Mouse (Mus musculus) forebrain, embryonic 10.5 days (tissue): Measurements from ENCODE around the gene Htr1f. TPM values are rescaled to one million over a fixed set of nuclear protein-coding genes. Genes with fewer than 3 reads are reported as not detected.

Experiments
- DNase-seq: peaks from one replicate; pipeline ENCODE4 v3.0.0-alpha.2; 2017; ENCODE audit warnings: low spot score; ENCODE audit errors: extremely low spot score
- H3K27ac ChIP-seq: fragments of 300-500 bp; sonication (generic); 2 replicates; pipeline ENCODE4 v1.5.1; 2016; ENCODE audit warnings: mild to moderate bottlenecking
- H3K27me3 ChIP-seq: fragments of 300-500 bp; sonication (generic); 2 replicates; pipeline ENCODE4 v1.6.1; 2016; ENCODE audit warnings: mild to moderate bottlenecking; ENCODE audit not compliant: poor library complexity, severe bottlenecking
- H3K36me3 ChIP-seq: fragments of 300-500 bp; sonication (generic); replicated peaks from 2 replicates; pipeline ENCODE4 v1.6.1; 2016; ENCODE audit warnings: mild to moderate bottlenecking, moderate library complexity
- H3K4me1 ChIP-seq: fragments of 300-500 bp; sonication (generic); 2 replicates; pipeline ENCODE4 v1.6.1; 2016
- H3K4me3 ChIP-seq: fragments of 300-500 bp; sonication (generic); 2 replicates; pipeline ENCODE4 v1.5.1; 2016; ENCODE audit warnings: mild to moderate bottlenecking, moderate library complexity
- H3K9me3 ChIP-seq: fragments of 300-500 bp; sonication (generic); 2 replicates; pipeline ENCODE4 v1.6.1; 2016; ENCODE audit warnings: mild to moderate bottlenecking, moderate library complexity
- whole genome bisulfite sequencing: fragments of 180-500 bp; shearing (Covaris S2); methylation state at CpG from one replicate; pipeline ENCODE4 v1.1.7; 2016; 5-methylcytosine and 5-hydroxymethylcytosine counted together
- polyA plus RNA-seq: library from polyadenylated mRNA; unstranded; fragments of >200 nt; fragmentation: Nextera tagmentation; extraction: Ambion mirVana; gene quantifications from 2 replicates; pipeline ENCODE4 v1.2.1, GENCODE M21; 2016

Gene Htr1f
- polyA plus RNA-seq, 1 experiment from 2014 or later, result not detected

DNA sequence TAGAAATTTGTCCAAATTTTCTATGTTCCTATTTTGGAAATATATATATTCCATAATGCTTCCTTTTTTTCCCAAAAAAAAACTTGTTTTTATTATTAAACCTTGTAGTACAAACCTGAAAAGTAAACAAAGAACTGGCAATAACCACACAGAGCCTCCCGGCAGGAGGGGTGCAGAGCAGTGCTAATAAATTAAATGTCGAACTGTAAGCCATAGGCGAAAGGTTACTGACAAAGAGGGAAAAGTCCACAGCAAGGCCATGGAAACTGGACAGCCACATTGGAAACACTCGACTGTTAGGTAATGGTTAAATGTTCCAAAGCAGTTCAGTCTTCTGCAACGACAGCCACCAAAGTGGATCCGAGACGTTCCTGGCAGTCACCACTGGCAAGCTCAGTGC lies 87.5 kb downstream of the Htr1f start:
- Histone ChIP-seq H3K27ac (no peak overlapping the region), H3K4me3 (no peak overlapping the region), H3K36me3 (no peaks in the 10 kb centered on the region), H3K27me3 (no peaks in the 10 kb centered on the region), H3K9me3 (no peaks in the 10 kb centered on the region), H3K4me1 (no peaks in the 10 kb centered on the region)
- no peak for DNase-seq
- WGBS, result 78% methylated on average over 7 of the region's 7 CpGs

DNA sequence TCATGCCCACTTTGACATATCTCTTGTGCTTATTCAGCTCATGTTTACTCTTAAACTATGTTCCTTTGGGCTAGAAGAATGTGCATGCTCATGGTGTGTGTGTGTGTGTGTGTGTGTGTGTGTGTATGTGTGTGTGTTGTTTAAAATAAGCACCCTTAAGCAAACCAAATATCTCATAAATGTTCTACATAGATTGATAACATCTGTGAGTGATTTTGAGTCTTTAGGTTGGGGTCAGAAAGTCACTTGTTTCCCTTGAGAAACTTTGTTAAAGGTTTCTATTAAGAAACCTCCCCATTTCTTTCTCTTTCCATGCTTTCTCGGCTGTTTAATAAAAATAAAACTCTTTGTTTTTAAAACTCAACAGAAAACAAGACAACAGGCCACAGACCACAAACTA lies 88.1 kb downstream of the Htr1f start:
- Histone ChIP-seq H3K9me3 (no peaks in the 10 kb centered on the region), H3K27me3 (no peaks in the 10 kb centered on the region), H3K36me3 (no peaks in the 10 kb centered on the region), H3K4me3 (no peak overlapping the region), H3K27ac (no peak overlapping the region), H3K4me1 (no peaks in the 10 kb centered on the region)
- 55% methylated on average over 1 of the region's 1 CpGs for whole genome bisulfite sequencing
- no peak for DNase-seq

DNA sequence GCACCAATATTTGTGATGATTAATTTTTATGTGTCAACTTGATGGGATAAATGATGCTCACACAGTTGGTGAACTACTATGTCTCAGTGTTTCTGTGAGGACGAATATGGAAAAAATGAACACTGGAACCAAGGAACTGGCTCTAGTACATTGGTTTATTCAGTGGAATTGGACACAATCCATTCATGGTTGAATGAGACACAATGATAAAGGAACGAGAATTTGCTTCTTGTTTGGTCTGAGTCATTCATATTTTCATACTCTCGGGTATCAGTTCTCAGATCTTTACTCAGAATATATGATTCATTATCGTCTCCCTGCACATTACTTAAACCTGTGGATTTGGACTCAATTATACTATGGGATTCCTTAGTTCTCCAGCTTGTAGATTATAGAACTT lies 90.4 kb downstream of the Htr1f start:
- WGBS, result 90% methylated on average over 4 of the region's 4 CpGs
- Histone ChIP-seq H3K27ac (no peak overlapping the region), H3K27me3 (no peaks in the 10 kb centered on the region), H3K36me3 (no peaks in the 10 kb centered on the region), H3K4me3 (no peak overlapping the region), H3K9me3 (no peaks in the 10 kb centered on the region), H3K4me1 (no peaks in the 10 kb centered on the region)
- no peak for DNase-seq

DNA sequence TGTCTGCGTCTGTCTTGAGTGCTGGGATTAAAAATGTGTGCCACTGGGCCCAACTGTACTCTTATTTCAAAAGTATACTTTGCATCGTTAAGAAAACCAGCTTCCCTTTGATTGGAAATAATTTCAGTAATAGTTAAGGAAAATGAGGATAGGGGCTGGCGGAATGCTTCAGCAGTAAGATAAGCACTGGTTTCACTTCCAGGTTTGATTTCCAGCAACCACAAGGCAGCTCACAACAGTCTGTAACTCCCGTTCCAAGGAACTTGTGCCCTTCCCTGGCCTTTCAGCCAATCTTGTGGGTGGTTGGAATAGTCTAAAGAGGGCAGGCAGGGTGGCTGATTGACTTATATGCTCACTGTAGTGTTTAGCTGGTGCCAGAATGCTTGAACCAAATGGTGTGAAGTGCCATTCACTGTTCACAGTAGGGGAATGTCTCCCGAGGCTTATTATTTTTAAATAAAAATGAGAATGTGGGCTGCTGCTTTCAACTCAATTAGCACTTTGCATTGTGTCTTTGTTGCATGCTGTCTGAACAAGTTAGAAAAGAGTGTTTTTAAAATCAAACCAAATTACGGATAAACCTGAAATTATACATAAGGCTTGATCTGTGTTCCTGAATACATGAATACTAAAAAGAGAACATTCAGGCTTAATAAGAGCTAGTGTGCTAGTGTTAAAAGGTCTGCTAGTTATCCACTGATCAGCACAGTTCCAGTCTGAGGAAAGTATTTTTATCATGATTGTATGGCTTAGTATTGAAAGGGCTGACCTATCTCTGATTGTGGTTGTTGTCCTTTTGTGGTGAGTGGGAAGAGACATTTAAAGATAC lies 103.4 kb downstream of the Htr1f start:
- no peak overlapping the region for H3K27ac ChIP-seq
- H3K4me3 ChIP-seq, result no peak overlapping the region
- H3K27me3 ChIP-seq, result no peaks in the 10 kb centered on the region
- H3K9me3 ChIP-seq, result no peaks in the 10 kb centered on the region
- peaks cover 3% of the 10 kb centered on the region; the same call in 1 of the 2 replicates for H3K4me1 ChIP-seq
- WGBS, result 74% methylated on average over 6 of the region's 6 CpGs
- H3K36me3 ChIP-seq, result no peaks in the 10 kb centered on the region
- DNase-seq, result no peak

DNA sequence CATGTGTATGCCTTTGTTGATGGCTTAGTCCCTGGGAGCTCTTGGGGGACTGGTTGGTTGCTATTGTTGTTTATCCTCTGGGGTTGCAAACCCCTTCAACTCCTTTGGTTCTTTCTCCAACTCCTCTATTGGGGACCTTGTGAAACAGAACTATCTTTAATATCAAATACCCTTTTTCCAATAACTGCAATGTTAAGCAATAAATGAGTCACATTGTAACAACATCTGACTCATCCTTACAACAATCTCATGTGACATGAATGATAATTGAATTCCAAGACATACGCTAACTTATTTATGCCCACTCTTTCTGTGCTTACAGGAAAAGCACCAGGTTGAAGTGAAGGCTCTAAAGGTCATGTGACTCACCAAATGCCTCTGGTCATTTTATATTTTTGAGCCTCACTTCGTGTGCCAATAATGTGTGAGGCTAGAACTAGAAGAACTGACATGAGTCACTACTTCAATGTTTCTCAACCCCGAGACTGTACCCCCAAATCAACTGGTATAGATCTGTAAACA lies 116.3 kb downstream of the Htr1f start:
- 85% methylated on average over 3 of the region's 3 CpGs for WGBS
- Histone ChIP-seq H3K27ac (no peak overlapping the region), H3K4me3 (no peak overlapping the region), H3K4me1 (no peaks in the 10 kb centered on the region), H3K27me3 (no peaks in the 10 kb centered on the region), H3K9me3 (no peaks in the 10 kb centered on the region), H3K36me3 (no peaks in the 10 kb centered on the region)
- no peak for DNase-seq

DNA sequence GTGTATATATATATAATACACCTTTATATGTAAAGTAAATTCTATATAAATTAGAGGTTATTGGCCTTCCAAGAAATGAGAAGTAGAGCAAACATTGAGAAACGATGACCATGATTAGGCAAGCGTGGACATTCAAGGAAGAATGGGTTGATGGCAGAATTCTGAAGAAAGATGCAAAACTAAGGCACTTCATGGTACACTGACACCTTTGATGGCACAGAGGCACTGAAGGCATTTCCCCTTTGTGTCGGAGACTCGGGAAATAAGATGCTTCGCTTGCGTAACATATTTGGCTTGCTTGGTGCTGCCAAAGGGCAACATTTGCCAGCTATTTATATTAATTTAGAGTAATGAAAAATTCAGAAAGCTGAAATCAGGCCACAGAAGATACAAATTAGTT lies 118.1 kb downstream of the Htr1f start:
- no peak for DNase-seq
- Histone ChIP-seq H3K9me3 (no peaks in the 10 kb centered on the region), H3K4me1 (no peaks in the 10 kb centered on the region), H3K27ac (no peak overlapping the region), H3K4me3 (no peak overlapping the region), H3K36me3 (no peaks in the 10 kb centered on the region), H3K27me3 (no peaks in the 10 kb centered on the region)
- WGBS, result 94% methylated on average over 6 of the region's 6 CpGs

DNA sequence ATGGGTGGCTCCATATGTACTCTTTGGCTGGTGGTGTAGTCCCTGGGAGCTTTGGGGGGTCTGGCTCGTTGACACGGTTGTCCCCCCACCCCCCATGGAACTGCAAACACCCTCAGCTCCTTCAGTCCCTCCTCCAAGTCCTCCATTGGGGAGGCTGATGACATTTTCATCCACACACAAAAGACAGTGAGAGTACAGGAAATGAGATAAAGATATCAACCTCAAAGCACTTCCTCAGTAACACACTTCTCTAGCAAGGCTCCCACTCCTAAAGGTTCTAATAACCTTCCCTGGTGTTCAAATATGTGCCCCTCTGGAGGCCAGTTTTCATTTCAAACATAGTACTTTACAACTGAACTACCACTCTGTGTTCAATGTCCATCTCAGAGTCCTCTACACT lies 118.6 kb downstream of the Htr1f start:
- no peak for DNase-seq
- Histone ChIP-seq H3K4me3 (no peak overlapping the region), H3K9me3 (no peaks in the 10 kb centered on the region), H3K27me3 (no peaks in the 10 kb centered on the region), H3K4me1 (no peaks in the 10 kb centered on the region), H3K27ac (no peak overlapping the region), H3K36me3 (no peaks in the 10 kb centered on the region)
- 74% methylated on average over 2 of the region's 2 CpGs for WGBS

DNA sequence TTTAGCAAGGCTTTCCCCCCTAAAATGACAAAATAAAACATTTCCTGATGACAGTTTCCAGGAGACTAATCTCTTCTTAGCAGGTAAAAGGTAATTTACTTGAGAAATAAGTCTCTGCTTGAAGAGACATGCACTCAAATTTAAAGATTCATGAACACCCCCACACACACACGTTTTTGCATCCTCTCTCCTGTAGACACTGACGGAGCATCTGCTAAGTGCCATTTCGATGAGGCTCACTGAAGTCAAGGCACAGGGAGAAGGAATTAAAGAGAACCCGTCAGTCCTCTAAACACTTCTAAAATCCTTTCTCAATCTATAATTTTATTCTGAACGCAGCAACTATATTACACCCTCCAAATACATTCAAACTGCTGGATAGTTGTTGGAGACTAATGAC lies 131.0 kb downstream of the Htr1f start:
- WGBS, result 88% methylated on average over 5 of the region's 5 CpGs
- Histone ChIP-seq H3K4me3 (no peak overlapping the region), H3K36me3 (no peaks in the 10 kb centered on the region)

DNA sequence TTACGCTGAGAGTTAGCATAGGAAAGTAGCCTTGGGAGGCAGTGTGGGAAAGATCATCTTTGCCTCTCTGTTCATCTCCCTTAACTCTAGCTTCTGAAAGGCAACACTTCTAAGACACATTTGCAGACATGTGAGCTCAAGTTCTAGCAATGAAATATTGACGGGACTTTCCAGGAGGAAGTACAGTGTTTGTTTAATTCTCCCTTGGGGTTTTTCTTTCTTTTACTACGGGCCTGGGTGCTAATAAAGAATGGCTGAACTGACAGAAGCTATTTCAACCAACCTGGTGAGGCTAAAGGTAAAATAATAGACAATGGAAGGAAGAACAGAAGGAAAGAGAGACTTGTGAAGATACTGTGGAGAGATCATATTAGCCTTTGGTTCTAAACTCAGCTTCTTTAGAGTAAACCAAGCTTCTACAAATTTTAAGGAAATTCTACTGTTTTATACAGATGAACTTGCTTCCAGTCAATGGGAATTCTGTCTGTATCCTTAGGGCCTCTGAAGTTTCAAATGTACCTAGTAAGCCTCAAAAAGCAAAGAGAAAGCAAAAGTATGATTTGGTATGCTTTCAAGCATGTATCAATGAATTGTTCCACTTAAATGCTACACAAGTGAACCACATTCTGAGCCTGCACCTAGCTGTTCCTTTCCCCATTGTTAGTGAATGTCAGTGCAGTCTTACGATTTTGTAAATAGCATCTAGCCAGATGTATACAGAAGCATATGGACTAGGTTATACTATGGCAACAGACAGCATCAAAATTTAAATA lies 131.9 kb downstream of the Htr1f start:
- no peaks in the 10 kb centered on the region for H3K36me3 ChIP-seq
- no peak overlapping the region for H3K27ac ChIP-seq
- 91% methylated on average over 4 of the region's 4 CpGs for WGBS
- no peak overlapping the region for H3K4me3 ChIP-seq
- H3K27me3 ChIP-seq, result no peaks in the 10 kb centered on the region
- H3K4me1 ChIP-seq, result no peaks in the 10 kb centered on the region
- no peaks in the 10 kb centered on the region for H3K9me3 ChIP-seq
- DNase-seq, result no peak

More for the DNA sequence above, 131.0 kb downstream of the Htr1f start:
- H3K27me3 ChIP-seq, result no peaks in the 10 kb centered on the region
- DNase-seq, result no peak
- H3K27ac ChIP-seq, result no peak overlapping the region
- no peaks in the 10 kb centered on the region for H3K4me1 ChIP-seq
- H3K9me3 ChIP-seq, result no peaks in the 10 kb centered on the region

DNA sequence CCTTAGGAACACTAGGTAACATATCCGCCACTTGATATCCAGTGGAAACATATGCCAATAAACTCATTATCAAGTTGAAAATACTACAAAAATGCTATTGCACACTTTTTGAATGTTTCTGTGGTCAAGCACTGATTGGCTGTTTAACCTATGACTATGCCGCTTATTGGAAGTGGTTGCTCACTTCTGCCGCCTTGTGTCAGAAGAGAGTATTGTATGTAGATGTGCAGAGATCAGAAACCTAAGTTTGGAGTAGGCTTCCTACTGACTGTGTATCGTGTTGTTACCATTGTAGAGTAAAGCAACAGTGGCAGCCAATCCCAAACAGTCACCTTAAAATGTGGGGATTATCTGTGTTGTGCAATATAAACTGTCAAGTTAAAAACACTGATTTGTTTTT lies 144.0 kb downstream of the Htr1f start:
- Histone ChIP-seq H3K36me3 (no peaks in the 10 kb centered on the region), H3K4me1 (no peaks in the 10 kb centered on the region), H3K9me3 (no peaks in the 10 kb centered on the region), H3K27me3 (no peaks in the 10 kb centered on the region), H3K4me3 (no peak overlapping the region), H3K27ac (no peak overlapping the region)
- 93% methylated on average over 4 of the region's 4 CpGs for WGBS
- no peak for DNase-seq

DNA sequence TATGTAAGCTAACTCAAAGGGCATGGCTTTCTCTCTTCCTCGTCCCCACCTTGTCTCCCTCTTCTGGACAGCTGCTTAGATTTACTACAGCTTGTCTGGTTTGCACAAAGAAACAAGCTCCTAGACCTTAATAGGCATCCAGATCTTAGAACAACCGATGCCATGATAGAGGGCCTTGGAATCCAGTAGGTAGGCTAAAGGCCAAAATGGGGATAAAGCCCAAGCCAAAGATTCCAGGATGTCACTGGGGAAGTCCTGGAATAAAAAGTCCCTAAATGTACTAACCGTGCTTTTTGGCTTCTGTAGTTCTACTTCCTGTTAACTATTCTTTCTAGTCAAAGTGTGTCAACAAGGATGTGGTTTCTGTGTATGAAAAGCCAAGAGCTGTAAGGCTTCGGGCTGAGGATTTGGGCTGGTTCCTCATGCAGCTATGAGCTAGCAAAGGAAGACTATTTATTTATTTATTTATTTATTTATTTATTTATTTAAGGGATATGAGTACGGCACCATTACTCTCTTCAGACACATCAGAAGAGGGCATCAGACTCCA lies 163.9 kb downstream of the Htr1f start:
- WGBS, result 90% methylated on average over 5 of the region's 5 CpGs
- Histone ChIP-seq H3K4me3 (no peak overlapping the region), H3K4me1 (no peaks in the 10 kb centered on the region), H3K36me3 (no peaks in the 10 kb centered on the region), H3K27ac (no peak overlapping the region), H3K9me3 (no peaks in the 10 kb centered on the region), H3K27me3 (no peaks in the 10 kb centered on the region)
- DNase-seq, result no peak

DNA sequence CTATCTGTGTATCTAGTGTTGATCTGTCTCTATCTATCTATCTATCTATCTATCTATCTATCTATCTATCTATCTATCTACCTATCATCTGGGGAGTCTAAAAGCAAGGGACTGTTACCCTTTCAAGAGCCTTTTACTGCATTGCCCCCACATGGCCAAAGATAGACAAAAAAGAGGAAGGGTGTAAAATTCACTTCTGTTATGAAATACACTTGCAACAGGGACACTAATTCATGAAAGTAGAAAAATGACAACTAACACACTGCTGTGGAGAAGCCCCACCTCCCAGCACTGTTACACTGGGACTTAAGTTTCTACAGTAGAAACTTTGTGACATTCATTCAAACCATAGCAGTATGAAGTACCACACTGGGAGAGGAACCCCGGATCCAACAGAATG lies 170.9 kb downstream of the Htr1f start:
- Histone ChIP-seq H3K36me3 (no peaks in the 10 kb centered on the region), H3K27me3 (no peaks in the 10 kb centered on the region), H3K4me1 (no peaks in the 10 kb centered on the region), H3K4me3 (no peak overlapping the region), H3K27ac (no peak overlapping the region), H3K9me3 (no peaks in the 10 kb centered on the region)
- 87% methylated on average over 1 of the region's 1 CpGs for WGBS
- no peak for DNase-seq

DNA sequence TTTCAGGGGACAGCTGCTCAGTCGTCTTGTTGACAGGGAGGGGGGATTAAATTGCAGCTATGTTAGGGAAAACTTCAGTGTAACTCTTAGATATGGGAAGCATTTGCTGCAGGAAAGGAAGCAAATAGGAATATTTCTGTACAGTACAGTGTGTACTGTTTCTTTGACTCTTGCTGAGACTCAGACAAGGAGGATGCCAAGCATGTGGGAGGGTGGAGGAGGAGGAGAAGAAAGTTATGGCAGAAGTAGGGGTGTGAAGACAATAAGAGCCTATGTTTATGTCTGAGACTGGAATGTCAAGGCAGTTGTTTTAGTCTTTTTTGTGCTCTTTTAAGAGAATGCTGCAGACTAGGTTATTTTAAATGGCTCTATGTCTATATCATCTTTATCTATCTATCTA lies 171.6 kb downstream of the Htr1f start:
- DNase-seq, result no peak
- WGBS, result 70% methylated on average over 1 of the region's 1 CpGs

More for the DNA sequence above, 171.6 kb downstream of the Htr1f start:
- Histone ChIP-seq H3K27me3 (no peaks in the 10 kb centered on the region), H3K9me3 (no peaks in the 10 kb centered on the region), H3K4me1 (no peaks in the 10 kb centered on the region), H3K36me3 (no peaks in the 10 kb centered on the region), H3K27ac (no peak overlapping the region), H3K4me3 (no peak overlapping the region)
